Mouse (Mus musculus) NIH3T3 (cell line): Measurements from ENCODE around the gene Tent4a.
"Not testable (repeated sequence)": the region's sequence is repeated elsewhere in the genome, so short reads cannot be mapped to it uniquely, and the experiment has no call there.

Experiments used
- DNase-seq: peaks from one replicate; pipeline ENCODE4 v3.0.0-alpha.2; 2012; ENCODE audit warnings: low read depth

Tent4a gene

GRCm38 (mm10) chr13:69534334-69534653 is at the start of gene Tent4a:
Tent4a (minus strand) TSS chr13:69534617.
- DNase-seq, result no peak

DNA sequence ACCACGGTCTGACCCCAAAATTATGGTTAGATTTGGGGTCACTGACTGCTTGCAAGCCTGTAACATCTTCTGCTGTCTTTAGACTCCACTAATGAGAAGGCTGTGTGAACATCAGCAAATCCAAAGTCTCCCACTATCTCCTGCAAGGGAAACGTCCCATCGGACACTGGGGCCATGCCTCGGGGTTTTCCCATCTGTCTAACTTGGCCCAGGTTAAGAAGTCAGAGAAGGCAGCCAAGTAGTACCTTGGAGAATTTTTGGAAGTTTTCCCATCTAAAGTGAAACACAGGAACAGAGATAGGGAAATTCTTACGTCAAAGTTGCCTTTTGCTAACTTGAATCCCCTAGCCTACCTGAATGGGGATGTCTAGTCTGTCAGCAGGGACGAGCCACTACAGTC is 49.2 kb upstream of the Tent4a start:
- no peak for DNase-seq

- no peak for DNase-seq
Observed at GRCm38 (mm10) chr13:69582411-69582810, 48.0 kb upstream of the Tent4a start.

DNA sequence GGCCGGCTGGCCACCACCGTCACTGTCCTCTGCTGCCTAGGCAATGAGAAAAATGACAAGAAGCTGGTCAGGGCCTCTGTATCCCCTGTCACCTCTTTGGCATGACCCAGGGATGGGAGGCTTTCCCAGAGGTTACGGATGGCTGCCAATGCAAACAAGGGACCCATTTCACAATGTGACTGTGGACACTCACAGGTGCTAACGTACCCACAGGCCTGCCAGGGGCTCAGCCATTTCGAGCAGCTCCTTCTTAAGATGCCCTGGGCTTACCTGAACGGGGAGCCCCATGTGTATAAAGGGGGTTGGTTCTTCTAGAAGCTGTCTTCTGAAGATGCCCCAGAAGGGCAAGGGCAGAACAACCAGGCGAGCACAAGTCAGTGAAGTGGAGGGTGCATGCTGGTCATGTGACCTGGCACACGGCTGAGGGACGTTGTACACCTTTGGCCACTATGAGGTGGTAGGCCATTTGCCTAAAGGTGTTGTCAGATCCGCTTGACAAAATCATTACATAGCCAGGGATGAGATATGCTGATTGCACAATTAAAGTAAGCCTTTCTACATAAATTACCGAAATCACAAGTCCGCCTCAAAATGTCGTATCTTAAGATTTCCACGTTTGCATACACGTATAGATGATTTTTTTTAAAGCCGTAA is 42.9 kb upstream of the Tent4a start:
- DNase-seq, result no peak

DNA sequence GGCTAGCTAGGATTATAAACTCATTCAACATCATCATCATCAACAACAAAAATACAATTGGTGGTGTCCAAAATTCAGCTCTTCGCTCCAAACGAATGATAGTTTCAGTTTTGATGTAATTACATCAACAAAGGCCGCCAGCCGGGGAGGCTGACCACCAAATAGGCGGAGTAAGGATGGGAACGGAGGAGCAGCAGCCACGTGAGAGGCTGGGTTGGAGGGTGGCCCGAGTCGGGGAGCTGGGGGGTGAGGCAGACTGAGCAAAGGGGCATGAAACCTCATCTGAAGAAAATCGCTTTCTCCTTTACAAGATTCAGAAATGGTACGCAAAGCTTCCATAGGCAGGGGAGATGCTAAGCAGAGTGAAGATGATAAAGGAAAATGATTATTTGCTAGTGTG is 42.3 kb upstream of the Tent4a start:
- DNase-seq, result no peak

DNA sequence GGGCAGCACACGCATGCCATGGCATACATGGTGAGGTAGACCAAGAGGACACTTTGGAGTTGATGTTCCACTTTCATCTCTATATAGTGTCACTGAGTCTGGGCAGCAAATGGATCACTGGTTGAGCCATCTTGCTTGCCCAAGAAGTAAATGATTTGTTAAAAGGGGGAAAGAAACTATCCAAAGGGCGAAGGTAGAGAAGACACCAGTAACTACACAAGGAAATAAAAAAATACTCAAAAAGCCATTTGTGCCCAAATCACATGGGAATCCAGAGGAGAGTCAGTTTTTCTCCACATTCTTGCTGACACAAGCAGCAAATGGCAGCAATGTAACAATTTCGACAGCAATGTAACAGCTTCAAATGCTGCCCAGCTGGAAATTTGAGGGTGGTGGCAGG is 38.2 kb upstream of the Tent4a start:
- DNase-seq, result no peak

GRCm38 (mm10) chr13:69569201-69569600 is 34.8 kb upstream of the Tent4a start:
- no peak for DNase-seq

DNA sequence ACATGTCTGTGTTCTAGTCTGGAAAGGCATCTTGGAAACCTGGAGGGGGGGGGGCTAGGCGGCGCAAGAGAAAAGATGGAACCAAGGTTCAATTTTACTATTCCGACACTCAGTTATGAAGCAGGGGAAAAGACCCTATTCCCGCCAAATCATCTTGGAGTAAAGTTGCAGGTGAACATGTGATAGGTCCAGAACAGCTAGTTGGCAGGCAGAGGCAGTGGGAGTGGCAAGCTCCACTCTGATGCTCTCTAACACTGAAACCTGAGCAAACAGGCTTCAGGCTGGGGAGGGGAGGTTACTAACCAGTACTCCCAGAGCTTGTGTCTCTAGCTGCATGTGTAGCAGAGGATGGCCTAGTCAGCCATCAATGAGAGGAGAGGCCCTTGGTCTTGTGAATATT is 31.0 kb upstream of the Tent4a start:
- DNase-seq, result not testable (repeated sequence)

- DNase-seq, result no peak
Observed at GRCm38 (mm10) chr13:69564573-69564972, 30.2 kb upstream of the Tent4a start.

DNA sequence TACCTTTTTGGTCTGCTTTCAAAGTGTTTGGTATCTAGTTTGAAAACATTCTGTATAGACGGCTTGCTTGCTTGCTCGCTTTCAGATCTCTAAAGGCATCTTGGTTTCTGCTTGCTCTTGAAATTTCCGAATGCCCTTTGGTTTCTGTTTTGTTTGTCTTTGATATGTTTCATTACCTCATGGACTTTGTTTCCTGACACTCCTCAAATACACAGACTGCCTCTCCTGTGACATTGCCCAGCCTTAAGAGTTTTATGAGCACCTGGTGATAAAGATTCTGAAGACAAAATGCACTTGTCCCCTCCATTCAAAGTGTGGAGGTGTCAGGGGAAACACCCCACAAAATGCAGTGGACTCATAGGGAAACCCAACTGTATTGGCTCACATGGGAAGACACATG is 29.5 kb upstream of the Tent4a start:
- no peak for DNase-seq

DNA sequence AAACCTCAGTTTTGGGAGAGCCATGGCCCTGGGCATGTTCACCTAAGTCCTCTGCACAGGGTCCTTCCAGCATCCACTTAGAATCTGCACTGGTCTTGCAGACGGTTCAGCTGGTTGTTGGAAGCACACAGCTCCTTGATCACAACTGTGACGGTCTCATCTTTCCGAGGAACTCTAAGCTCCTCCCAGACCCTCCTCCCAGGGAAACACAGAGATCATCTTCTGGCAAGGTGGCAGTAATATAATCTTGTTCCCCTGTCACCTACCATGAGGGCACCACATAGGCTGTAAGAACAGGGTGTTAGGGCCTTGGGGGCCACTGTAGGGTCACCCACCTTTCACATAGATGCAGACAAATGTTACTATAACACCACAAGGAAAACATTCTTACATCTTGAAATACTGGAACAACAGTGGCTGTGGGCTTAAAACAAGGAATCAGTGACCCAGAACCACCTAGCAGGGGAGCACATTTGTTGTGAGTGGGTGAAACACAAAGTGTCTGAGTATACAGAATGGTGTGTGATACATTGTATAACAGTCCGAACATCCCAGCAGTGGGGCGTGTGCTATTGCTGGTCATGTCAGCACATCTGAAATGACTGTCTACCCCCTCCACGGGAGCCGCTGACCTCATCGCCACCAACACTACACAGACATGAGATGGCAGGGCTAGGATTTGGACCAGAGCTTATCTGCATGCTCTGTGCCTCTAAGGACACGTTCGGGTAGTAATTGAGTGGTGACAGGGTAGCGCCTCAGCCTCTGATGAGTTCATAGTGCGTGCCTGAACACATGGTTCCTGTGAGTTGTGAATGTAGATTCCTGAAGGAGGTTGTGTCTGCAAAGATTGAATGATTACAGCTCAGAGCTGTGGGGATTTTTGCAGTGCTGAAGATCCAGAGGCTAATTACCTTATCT is 28.5 kb upstream of the Tent4a start:
- no peak for DNase-seq

DNA sequence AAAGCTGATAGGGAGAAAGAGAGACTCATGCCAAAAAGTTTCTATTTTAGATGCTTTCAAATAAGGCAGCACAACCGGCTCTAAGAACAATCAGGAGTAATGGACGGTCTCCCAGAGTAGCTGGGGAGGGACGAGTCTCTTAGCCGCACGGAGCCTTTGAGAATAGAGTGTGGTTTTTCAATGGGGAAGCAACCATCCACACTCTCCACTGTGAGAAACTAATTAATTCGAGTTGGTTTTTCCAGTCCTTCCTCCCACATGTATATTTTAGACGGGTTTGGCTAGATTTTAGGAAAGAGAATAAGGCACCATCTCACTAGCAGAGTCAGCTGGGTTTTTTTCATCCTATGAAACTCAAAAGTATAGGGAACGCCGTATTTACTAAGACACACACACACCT is 27.6 kb upstream of the Tent4a start:
- DNase-seq, result no peak

DNA sequence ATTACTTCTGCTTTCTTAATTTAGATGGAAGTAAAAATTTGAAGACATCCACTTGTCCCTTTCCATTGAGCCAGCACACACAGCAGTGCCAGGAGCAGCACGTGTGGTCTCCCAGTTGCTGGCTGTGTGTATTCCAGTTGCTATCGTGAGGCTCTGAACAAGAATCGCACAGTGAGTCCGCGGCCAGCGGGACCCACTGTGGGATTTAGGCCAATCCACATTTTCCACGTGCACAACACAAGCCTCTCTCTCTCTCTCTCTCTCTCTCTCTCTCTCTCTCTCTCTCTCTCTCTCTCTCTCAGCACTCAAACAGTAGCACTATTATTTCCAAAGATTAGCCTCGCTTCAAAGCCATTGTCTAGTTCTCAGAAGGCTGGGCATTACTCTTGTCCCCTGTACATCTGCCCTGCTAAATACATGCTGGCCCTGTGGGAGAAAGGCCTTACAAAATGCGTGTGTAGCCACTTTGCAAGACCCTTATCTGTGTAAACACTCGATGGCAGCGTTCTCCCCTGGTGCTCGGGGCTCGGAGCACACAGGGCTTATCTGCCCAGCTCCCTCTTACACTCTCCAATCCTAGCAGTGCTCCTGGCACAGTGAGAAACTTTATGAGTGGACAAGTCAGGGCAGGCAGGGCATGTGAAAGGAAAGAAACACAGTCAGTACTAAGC is 25.0 kb upstream of the Tent4a start:
- no peak for DNase-seq

GRCm38 (mm10) chr13:69558098-69558660 is 23.8 kb upstream of the Tent4a start:
- DNase-seq, result peak; percentile 39

DNA sequence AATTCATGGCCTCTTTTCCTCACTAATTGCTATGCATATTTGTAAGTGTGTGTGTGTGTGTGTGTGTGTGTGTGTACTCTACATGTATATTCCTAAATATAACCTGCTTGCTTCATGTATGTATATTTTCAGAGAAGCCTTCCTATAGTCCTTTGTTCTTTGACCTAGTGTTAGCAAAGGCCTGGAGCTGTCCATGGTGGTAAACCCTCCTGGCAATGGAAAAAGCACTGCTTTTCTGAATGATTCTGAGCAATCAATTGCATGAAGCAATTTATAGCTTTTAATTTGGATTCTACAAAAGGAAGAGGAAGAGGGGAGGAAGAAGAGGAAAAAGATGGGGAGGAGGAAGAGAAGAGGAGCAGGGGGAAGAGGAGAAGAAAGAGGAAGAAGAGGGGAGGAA is 22.3 kb upstream of the Tent4a start:
- DNase-seq, result peak; percentile 37

- DNase-seq, result no peak
Observed at GRCm38 (mm10) chr13:69555957-69556482, 21.6 kb upstream of the Tent4a start.

GRCm38 (mm10) chr13:69555045-69555444 is 20.6 kb upstream of the Tent4a start:
- no peak for DNase-seq

- DNase-seq, result no peak
Observed at GRCm38 (mm10) chr13:69554255-69554654, 19.8 kb upstream of the Tent4a start.

- DNase-seq, result peak; percentile 69
Observed at GRCm38 (mm10) chr13:69553024-69553423, 18.6 kb upstream of the Tent4a start.

- no peak for DNase-seq
Observed at GRCm38 (mm10) chr13:69550831-69551230, 16.4 kb upstream of the Tent4a start.

GRCm38 (mm10) chr13:69549980-69550379 is 15.6 kb upstream of the Tent4a start:
- DNase-seq, result no peak

- no peak for DNase-seq
Observed at GRCm38 (mm10) chr13:69547488-69548180, 13.2 kb upstream of the Tent4a start.
